Mouse (Mus musculus) embryonic facial prominence, embryonic 11.5 days (tissue): Measurements from ENCODE around the gene Myo1a. TPM values are rescaled to one million over a fixed set of nuclear protein-coding genes. Genes with fewer than 3 reads are reported as not detected.

Experiments used
- ATAC-seq: fragments of 200-750 bp; cut with Nextera tagmentation; replicated peaks from 2 replicates; pipeline ENCODE4 v1.8.0; 2017; ENCODE audit warnings: low read depth; ENCODE audit not compliant: insufficient number of reproducible peaks, low FRiP score, low TSS enrichment
- DNase-seq: peaks from one replicate; pipeline ENCODE4 v3.0.0-alpha.2; 2015; ENCODE audit warnings: low spot score
- H3K27ac ChIP-seq: fragments of 300-500 bp; sonication (generic); replicated peaks from 2 replicates; pipeline ENCODE4 v1.5.1; 2014; ENCODE audit warnings: mild to moderate bottlenecking, low read depth, low read length, control low read depth
- H3K27me3 ChIP-seq: fragments of 300-500 bp; sonication (generic); 2 replicates; pipeline ENCODE4 v1.6.1; 2014; ENCODE audit warnings: mild to moderate bottlenecking, low read length, moderate library complexity, mixed read lengths; ENCODE audit not compliant: control insufficient read depth, insufficient read depth
- H3K36me3 ChIP-seq: fragments of 300-500 bp; sonication (generic); replicated peaks from 2 replicates; pipeline ENCODE4 v1.6.1; 2014; ENCODE audit warnings: low read depth, mild to moderate bottlenecking, low read length, moderate library complexity, mixed read lengths; ENCODE audit not compliant: control insufficient read depth, insufficient read depth
- H3K4me1 ChIP-seq: fragments of 300-500 bp; sonication (generic); 2 replicates; pipeline ENCODE4 v1.6.1; 2014; ENCODE audit warnings: low read length, mixed read lengths; ENCODE audit not compliant: control insufficient read depth, insufficient read depth
- H3K4me2 ChIP-seq: fragments of 300-500 bp; sonication (generic); 2 replicates; pipeline ENCODE4 v1.6.1; 2014; ENCODE audit warnings: low read depth, mild to moderate bottlenecking, control low read depth, low read length, moderate library complexity
- H3K4me3 ChIP-seq: fragments of 300-500 bp; sonication (generic); 2 replicates; pipeline ENCODE4 v1.5.1; 2014; ENCODE audit warnings: low read depth, low read length, control low read depth
- H3K9ac ChIP-seq: fragments of 300-500 bp; sonication (generic); replicated peaks from 2 replicates; pipeline ENCODE4 v1.6.1; 2014; ENCODE audit warnings: mild to moderate bottlenecking, control low read depth, low read length
- H3K9me3 ChIP-seq: fragments of 300-500 bp; sonication (generic); replicated peaks from 2 replicates; pipeline ENCODE4 v1.6.1; 2016; ENCODE audit warnings: mild to moderate bottlenecking, low read length, inconsistent platforms, mixed read lengths; ENCODE audit not compliant: control insufficient read depth
- WGBS: fragments of 180-500 bp; shearing (Covaris S2); extraction: QIAGEN DNeasy Blood & Tissue Kit; methylation state at CpG from one replicate; pipeline ENCODE4 v1.1.7; 2014; 5-methylcytosine and 5-hydroxymethylcytosine counted together
- polyA plus RNA-seq: library from polyadenylated mRNA; unstranded; fragments of >200 nt; fragmentation: Nextera tagmentation; extraction: Ambion mirVana; gene quantifications from 2 replicates; pipeline ENCODE4 v1.2.1, GENCODE M21; 2014

The Myo1a gene
- polyA plus RNA-seq, 1 experiment from 2014 or later, result 0.55 TPM

- Histone ChIP-seq H3K9me3 (no peaks in the 10 kb centered on the region), H3K27me3 (peaks cover 2% of the 10 kb centered on the region; the same call in 1 of the 2 replicates), H3K4me1 (peaks cover 19% of the 10 kb centered on the region)
These were observed 36.6 kb upstream of the Myo1a start, which contains the start of gene Nab2 for GRCm38 (mm10) chr10:127668093-127669050. Nab2 (minus strand) TSS chr10:127668568.

GRCm38 (mm10) chr10:127669170-127669569, 35.8 kb upstream of the Myo1a start:
- no peak for ATAC-seq

More at GRCm38 (mm10) chr10:127668093-127669050, 36.6 kb upstream of the Myo1a start, which contains the start of gene Nab2:
- DNase-seq, result peak; percentile 76
- 2% methylated on average over 40 of the region's 40 CpGs for WGBS
- H3K36me3 ChIP-seq, result peaks cover 2% of the 10 kb centered on the region; the same call in 1 of the 2 replicates
- peak within 1 kb of the TSS; percentile 58 for H3K4me2 ChIP-seq
- H3K4me3 ChIP-seq, result peak within 1 kb of the TSS; percentile 80
- peak; percentile 36 for ATAC-seq
- peak within 1 kb of the TSS; percentile 90 for H3K9ac ChIP-seq
- H3K27ac ChIP-seq, result peak within 1 kb of the TSS; percentile 99

GRCm38 (mm10) chr10:127670185-127670584, 34.8 kb upstream of the Myo1a start:
- WGBS, result 96% methylated on average over 2 of the region's 2 CpGs
- H3K4me3 ChIP-seq, result no peak overlapping the region
- no peak for DNase-seq
- H3K27ac ChIP-seq, result no peak overlapping the region
- H3K27me3 ChIP-seq, result no peaks in the 10 kb centered on the region
- H3K9me3 ChIP-seq, result no peaks in the 10 kb centered on the region
- H3K36me3 ChIP-seq, result no peaks in the 10 kb centered on the region
- H3K4me1 ChIP-seq, result peaks cover 6% of the 10 kb centered on the region
- no peak overlapping the region for H3K4me2 ChIP-seq
- ATAC-seq, result no peak
- H3K9ac ChIP-seq, result no peak overlapping the region

More at GRCm38 (mm10) chr10:127669170-127669569, 35.8 kb upstream of the Myo1a start:
- Histone ChIP-seq H3K4me2 (peak overlapping the region; percentile 32), H3K9me3 (no peaks in the 10 kb centered on the region), H3K9ac (peak overlapping the region; percentile 39), H3K27me3 (no peaks in the 10 kb centered on the region), H3K36me3 (0 out of 2 replicates have a peak, but pooled peaks cover under 1% of the 10 kb centered on the region), H3K27ac (peak overlapping the region; percentile 99), H3K4me1 (peaks cover 13% of the 10 kb centered on the region), H3K4me3 (no peak overlapping the region)
- WGBS, result 11% methylated on average over 7 of the region's 7 CpGs
- peak; percentile 46 for DNase-seq

- Histone ChIP-seq H3K27ac (no peak overlapping the region), H3K9ac (no peak overlapping the region), H3K9me3 (no peaks in the 10 kb centered on the region), H3K4me1 (peaks cover 6% of the 10 kb centered on the region), H3K36me3 (no peaks in the 10 kb centered on the region), H3K4me3 (no peak overlapping the region), H3K27me3 (no peaks in the 10 kb centered on the region), H3K4me2 (no peak overlapping the region)
- DNase-seq (no peak), ATAC-seq (no peak)
- WGBS, result 39% methylated on average over 2 of the region's 2 CpGs
These were observed 33.7 kb upstream of the Myo1a start for GRCm38 (mm10) chr10:127671276-127671675.

- DNase-seq (no peak), ATAC-seq (no peak)
- Histone ChIP-seq H3K4me2 (no peak overlapping the region), H3K27ac (no peak overlapping the region), H3K27me3 (no peaks in the 10 kb centered on the region), H3K4me1 (peaks cover 3% of the 10 kb centered on the region; the same call in 1 of the 2 replicates), H3K4me3 (no peak overlapping the region), H3K9ac (no peak overlapping the region), H3K9me3 (no peaks in the 10 kb centered on the region), H3K36me3 (no peaks in the 10 kb centered on the region)
- 89% methylated on average over 6 of the region's 6 CpGs for WGBS
These were observed 30.8 kb upstream of the Myo1a start for GRCm38 (mm10) chr10:127674046-127674655.

GRCm38 (mm10) chr10:127674794-127675522, 30.0 kb upstream of the Myo1a start:
- H3K36me3 ChIP-seq, result no peaks in the 10 kb centered on the region
- H3K4me2 ChIP-seq, result no peak overlapping the region
- 90% methylated on average over 8 of the region's 8 CpGs for WGBS
- H3K4me3 ChIP-seq, result no peak overlapping the region
- no peak for ATAC-seq
- H3K27me3 ChIP-seq, result no peaks in the 10 kb centered on the region
- no peak overlapping the region for H3K27ac ChIP-seq
- no peaks in the 10 kb centered on the region for H3K4me1 ChIP-seq
- DNase-seq, result peak; percentile 84
- no peak overlapping the region for H3K9ac ChIP-seq
- no peaks in the 10 kb centered on the region for H3K9me3 ChIP-seq

GRCm38 (mm10) chr10:127675859-127676398, 29.0 kb upstream of the Myo1a start:
- Histone ChIP-seq H3K27ac (no peak overlapping the region; the same call in 1 of the 2 replicates), H3K4me3 (peak overlapping the region; percentile 67; the same call in 1 of the 2 replicates), H3K36me3 (no peaks in the 10 kb centered on the region), H3K9me3 (no peaks in the 10 kb centered on the region), H3K4me2 (peak overlapping the region; percentile 35; the same call in 1 of the 2 replicates), H3K9ac (no peak overlapping the region), H3K27me3 (no peaks in the 10 kb centered on the region), H3K4me1 (no peaks in the 10 kb centered on the region)
- no peak for DNase-seq
- 56% methylated on average over 5 of the region's 5 CpGs for WGBS
- no peak for ATAC-seq
